8 mouse cellular contexts compared by ENCODE assay signal in genomic region chr5:111257127-111257526, GRCm38 (mm10).
DNase-seq lines count a peak whose midpoint lies in the region; ATAC-seq and TF ChIP-seq lines count a peak whose summit lies in the region.

No protein-coding gene starts in this region.

- no peak overlapping the region; the same call in 1 of the 2 replicates for H3K9ac ChIP-seq in hindbrain, embryonic 16.5 days (ENCODE audit: low read depth, low read length)
- H3K9ac ChIP-seq in lung, embryonic 16.5 days (ENCODE audit: low read length): no peak overlapping the region

- H3K4me1 ChIP-seq in embryonic fibroblast, embryonic 13.5 days (ENCODE audit: control insufficient read depth, insufficient read depth, low read length): no peaks in the 10 kb centered on the region
- peaks cover 43% of the 10 kb centered on the region for H3K4me1 ChIP-seq in hindbrain, embryonic 16.5 days (ENCODE audit: control insufficient read depth, insufficient read depth, low read depth, low read length)
- peaks cover 28% of the 10 kb centered on the region for H3K4me1 ChIP-seq in lung, embryonic 16.5 days (replicated peaks; ENCODE audit: control insufficient read depth, insufficient read depth, low read length)

- ATAC-seq in hindbrain, embryonic 16.5 days: no peak
- 0 out of 2 replicates have a peak, but pooled peaks have one; percentile 16 for ATAC-seq in lung, embryonic 16.5 days (ENCODE audit: low read depth)

- no peak overlapping the region for H3K4me2 ChIP-seq in hindbrain, embryonic 16.5 days (ENCODE audit: low read length)
- no peak overlapping the region for H3K4me2 ChIP-seq in lung, embryonic 16.5 days (ENCODE audit: low read depth, low read length)

- no peak overlapping the region for H3K4me3 ChIP-seq in embryonic fibroblast, embryonic 13.5 days (ENCODE audit: insufficient read depth, low read length)
- no peak overlapping the region for H3K4me3 ChIP-seq in hindbrain, embryonic 16.5 days (ENCODE audit: low read length)
- no peak overlapping the region for H3K4me3 ChIP-seq in lung, embryonic 16.5 days (ENCODE audit: low read length)

- peak; percentile 75 for TF ChIP-seq CTCF in embryonic fibroblast, embryonic 13.5 days (IDR thresholded peaks at IDR 0.05; ENCODE audit: borderline replicate concordance, insufficient read depth, low read length)

- H3K27me3 ChIP-seq in hindbrain, embryonic 16.5 days (replicated peaks; ENCODE audit: control insufficient read depth, insufficient read depth, low read length): no peaks in the 10 kb centered on the region
- no peaks in the 10 kb centered on the region for H3K27me3 ChIP-seq in lung, embryonic 16.5 days (ENCODE audit: control insufficient read depth, insufficient read depth, low read depth, low read length)

- TF ChIP-seq POLR2A in embryonic fibroblast, embryonic 13.5 days (IDR thresholded peaks at IDR 0.05; ENCODE audit: low read depth, low read length): 0 out of 2 replicates have a peak, but pooled peaks have one; percentile 15

- no peaks in the 10 kb centered on the region for H3K9me3 ChIP-seq in hindbrain, embryonic 16.5 days (ENCODE audit: control insufficient read depth, low read length)
- H3K9me3 ChIP-seq in lung, embryonic 16.5 days (ENCODE audit: control insufficient read depth, low read length): no peaks in the 10 kb centered on the region

- H3K27ac ChIP-seq in embryonic fibroblast, embryonic 13.5 days (ENCODE audit: insufficient read depth, low read length): no peak overlapping the region
- peak overlapping the region; percentile 89 for H3K27ac ChIP-seq in hindbrain, embryonic 16.5 days (ENCODE audit: low read depth, low read length)
- H3K27ac ChIP-seq in lung, embryonic 16.5 days (ENCODE audit: low read length): no peak overlapping the region

- no peaks in the 10 kb centered on the region for H3K36me3 ChIP-seq in hindbrain, embryonic 16.5 days (ENCODE audit: control insufficient read depth, insufficient read depth, low read length)
- H3K36me3 ChIP-seq in lung, embryonic 16.5 days (ENCODE audit: control insufficient read depth, insufficient read depth, low read length): no peaks in the 10 kb centered on the region

- DNase-seq in right cerebral cortex, adult 18-20 months: peak; percentile 57
- DNase-seq in right cerebral cortex, postnatal 36 days (ENCODE audit: low spot score in 2 of 2): no peak
- peak; percentile 32 to 50 for DNase-seq in adrenal gland, postnatal 4 days (ENCODE audit: low spot score in 2 of 2)
- DNase-seq in retina, embryonic 14.5 days (ENCODE audit: low spot score): peak; percentile 92
- no peak for DNase-seq in spleen, postnatal 14 days (ENCODE audit: low spot score in 2 of 2)

- 0% methylated on average over 2 of the region's 2 CpGs for whole genome bisulfite sequencing in hindbrain, embryonic 16.5 days
- WGBS in lung, embryonic 16.5 days: 11% methylated on average over 2 of the region's 2 CpGs

Comparison
In these comparisons a context has a peak if more than half of its experiments do, and no peak if none do; other contexts are left out.
1. DNase-seq: peak in right cerebral cortex, adult 18-20 months (single experiment), adrenal gland, postnatal 4 days (2 of 2) and retina, embryonic 14.5 days (single experiment); none in right cerebral cortex, postnatal 36 days (0 of 2) and spleen, postnatal 14 days (0 of 2).